Mouse (Mus musculus) right cerebral cortex, postnatal 36 days (tissue): ENCODE results near the gene Elmsan1.

Experiments used
- DNase-seq, 2 experiments: peaks; one replicate each; pipeline ENCODE4 v3.0.0; 2022; ENCODE audit warnings: low spot score in 2 of 2, mixed read lengths in 1 of 2

Gene Elmsan1

GRCm38 (mm10) chr12:84151911-84152310 is 66.8 kb downstream of the Elmsan1 start:
- no peak for DNase-seq

- DNase-seq = no peak
Observed at GRCm38 (mm10) chr12:84150976-84151375, 67.7 kb downstream of the Elmsan1 start.

GRCm38 (mm10) chr12:84149971-84150370 is 68.7 kb downstream of the Elmsan1 start:
- no peak for DNase-seq

- no peak for DNase-seq
Observed at GRCm38 (mm10) chr12:84148622-84149012, 70.1 kb downstream of the Elmsan1 start.

- peak; percentile 78 to 82 for DNase-seq
Observed at GRCm38 (mm10) chr12:84147954-84148621, 70.6 kb downstream of the Elmsan1 start, which contains the start of gene Pnma1. Gene Pnma1, minus strand, starts transcription at chr12:84148489.

DNA sequence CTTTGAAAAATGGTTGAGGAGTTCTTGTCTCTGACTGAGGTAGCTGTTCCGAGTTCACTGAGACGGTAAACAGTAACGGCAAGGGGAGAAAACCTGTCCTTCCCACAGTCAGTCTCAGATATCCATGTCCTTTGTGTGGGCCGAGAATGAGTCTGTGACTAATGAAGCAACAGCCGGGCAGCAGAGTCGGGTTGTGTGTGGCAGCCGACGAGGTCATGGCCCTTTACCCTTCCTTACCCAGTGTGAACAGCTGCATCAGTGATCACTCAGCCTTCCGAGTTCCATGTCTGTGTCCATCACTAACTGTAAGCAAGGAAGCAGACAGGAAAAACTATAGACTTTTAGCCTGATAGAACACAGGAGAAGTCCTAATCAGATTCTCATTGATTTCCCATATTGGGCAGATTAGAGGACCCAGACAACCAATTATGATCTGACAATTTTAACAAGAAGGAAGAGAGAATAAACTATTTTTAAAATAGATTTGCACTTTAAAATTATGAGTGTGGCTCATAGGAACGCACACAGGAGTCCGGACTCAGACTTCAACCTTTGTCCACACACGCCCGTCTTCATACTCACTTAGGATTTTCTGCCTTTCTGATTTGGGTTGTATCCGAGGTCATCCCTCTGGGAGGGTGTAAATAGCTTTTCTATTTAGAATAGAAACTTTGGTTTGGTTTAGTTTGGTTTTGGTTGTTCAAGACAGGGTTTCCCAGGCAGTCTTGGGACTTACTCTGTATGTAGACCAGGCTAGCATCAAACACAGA is 76.2 kb downstream of the Elmsan1 start:
- no peak for DNase-seq

GRCm38 (mm10) chr12:84141271-84141670 is 77.4 kb downstream of the Elmsan1 start:
- DNase-seq = no peak

DNA sequence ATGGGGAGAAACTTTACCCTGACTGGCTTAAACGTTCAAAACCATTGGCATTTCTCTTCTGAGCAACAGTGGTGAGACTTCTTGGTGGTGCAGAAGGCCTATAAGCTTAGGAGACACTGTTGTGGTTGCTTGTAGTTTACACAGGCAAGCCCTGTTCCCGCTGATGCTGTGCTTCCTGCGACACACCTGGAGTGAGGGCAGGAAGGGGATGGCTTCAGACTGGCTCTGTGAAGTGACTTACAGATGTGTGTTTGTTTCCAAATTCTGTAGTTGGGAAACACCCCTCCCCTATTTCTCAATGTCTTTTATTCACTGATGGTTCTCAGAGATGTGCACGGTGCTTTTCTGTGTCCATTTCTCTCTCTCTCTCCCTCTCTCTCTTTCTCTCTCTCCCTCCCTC is 78.5 kb downstream of the Elmsan1 start:
- DNase-seq = no peak

DNA sequence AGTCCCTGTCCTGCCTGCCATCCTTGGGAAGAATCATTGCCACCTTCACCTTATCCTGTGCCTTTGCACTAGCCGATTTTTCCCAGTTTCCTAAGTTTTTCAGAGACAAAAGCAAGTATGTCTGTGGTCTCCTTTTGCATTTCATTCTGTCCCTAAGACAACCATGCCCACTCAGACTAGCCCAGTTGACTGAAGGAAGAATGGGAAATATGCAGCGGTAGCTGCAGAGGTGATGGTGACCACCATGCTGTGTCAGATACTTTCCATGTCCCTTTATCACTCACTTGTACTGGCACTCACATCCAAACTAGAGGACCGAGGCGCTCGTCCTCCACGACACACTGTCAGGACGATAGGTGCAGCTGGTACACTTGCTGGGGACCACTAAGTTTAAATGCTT is 81.5 kb downstream of the Elmsan1 start:
- DNase-seq = no peak

DNA sequence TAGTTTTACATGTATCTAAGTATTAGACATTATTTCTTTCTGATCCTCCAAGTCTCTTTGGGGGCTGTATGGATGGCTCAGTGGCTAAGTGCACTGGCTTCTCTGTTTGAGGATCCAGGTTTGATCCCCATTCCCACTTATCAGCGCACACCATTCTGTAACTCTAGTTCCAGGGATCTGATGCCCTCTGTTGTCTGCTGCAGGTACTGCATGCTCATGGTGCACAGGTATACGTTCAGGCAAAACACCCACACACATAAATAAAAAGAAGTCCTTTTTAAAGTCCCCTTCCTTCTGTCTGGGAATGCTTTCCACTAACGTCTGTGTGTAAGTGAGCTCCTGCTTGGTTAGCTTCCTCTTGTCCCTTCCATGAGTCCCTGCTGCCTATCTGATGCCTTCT is 86.4 kb downstream of the Elmsan1 start:
- no peak for DNase-seq

DNA sequence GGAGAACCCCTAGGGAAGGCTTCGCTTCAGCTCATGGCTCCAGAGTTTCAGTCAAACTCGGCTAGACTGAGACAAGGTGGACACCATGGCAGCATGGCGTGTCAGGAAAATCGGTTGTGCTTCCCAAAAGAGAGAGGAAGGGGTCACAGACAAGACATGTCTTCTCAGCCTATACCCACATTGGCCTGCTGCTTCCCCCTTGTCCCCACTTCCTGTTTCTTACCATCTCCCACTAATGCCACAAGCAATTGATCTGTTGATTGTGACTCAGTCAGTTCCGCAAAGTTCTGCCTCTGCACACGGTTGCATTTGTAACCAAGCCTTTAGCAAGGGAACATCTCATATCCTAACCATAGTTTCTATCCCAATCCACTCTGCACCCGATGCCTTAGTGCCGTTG is 88.8 kb downstream of the Elmsan1 start:
- DNase-seq = no peak

DNA sequence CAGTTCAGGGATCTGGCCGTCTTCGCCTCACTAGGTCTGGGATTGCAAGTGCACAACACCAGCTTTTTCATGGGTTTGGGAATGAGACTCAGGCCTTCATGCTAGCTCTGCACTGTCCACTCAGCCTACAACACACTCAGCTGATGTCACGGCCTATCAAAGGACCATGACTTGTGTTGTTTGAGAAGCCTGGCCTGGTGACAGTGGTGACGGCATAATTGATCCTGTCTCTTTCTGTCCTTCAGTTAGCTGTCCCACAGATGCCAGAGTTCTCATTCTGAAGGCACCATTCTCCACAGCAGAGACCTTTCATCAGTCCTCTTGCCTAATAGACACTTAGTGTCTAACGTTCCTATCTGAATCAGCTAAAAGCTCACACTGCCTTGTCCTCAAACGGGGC is 90.1 kb downstream of the Elmsan1 start:
- DNase-seq = no peak

DNA sequence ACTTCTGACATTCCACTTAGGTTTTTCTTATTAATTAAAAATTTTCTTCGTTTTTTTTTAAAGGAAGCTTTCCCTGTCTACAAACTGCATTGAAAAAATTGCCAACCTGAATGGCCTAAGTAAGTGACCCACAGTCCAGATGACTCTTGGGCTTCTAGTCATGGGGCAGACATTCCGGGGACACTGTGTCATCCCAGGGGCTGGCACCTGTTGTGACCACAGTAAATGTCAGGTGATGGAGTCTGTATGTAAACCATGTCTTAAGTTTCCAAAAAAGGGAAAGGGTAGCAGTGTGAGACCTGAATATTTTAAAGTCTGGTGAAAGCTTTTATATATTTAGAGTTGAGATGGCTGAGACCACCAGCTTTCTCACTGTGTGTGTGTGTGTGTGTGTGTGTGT is 91.8 kb downstream of the Elmsan1 start:
- DNase-seq = no peak

DNA sequence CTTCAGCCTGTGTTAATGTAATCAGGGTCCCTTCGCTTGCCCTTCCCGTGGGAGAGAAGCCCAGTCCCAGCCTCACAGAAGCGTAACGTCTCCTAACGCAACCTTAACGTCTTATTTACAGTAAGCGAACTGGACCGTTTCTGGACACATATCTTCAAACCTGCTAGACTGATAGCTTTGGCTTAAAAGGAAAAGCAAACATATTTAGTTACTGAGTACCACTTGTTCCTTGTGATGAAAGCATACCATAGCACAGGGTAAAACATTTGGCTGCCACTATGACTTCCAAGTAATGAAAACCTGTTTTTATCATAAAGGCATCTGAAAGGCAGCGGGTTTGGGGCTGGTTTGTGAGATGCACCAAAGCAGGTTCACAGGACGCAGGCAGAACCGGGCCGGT is 92.8 kb downstream of the Elmsan1 start:
- no peak for DNase-seq

DNA sequence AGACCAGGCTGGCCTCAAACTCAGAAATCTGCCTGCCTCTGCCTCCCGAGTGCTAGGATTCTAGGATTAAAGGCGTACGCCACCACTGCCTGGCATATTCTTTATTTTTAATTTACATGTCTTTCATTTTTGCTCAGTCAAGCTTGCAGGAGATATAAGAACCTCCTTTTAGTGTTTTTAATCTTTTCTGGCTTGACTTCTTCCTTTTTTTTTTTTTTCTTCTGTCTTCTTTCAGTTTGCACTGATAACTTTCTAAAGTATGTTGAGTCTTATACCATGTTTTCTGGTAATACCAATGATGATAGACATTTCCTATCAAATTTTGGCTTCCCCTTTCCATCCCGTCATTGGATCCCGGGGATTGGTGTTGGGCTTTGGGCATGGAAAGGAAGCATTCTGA is 99.1 kb downstream of the Elmsan1 start:
- DNase-seq = no peak

DNA sequence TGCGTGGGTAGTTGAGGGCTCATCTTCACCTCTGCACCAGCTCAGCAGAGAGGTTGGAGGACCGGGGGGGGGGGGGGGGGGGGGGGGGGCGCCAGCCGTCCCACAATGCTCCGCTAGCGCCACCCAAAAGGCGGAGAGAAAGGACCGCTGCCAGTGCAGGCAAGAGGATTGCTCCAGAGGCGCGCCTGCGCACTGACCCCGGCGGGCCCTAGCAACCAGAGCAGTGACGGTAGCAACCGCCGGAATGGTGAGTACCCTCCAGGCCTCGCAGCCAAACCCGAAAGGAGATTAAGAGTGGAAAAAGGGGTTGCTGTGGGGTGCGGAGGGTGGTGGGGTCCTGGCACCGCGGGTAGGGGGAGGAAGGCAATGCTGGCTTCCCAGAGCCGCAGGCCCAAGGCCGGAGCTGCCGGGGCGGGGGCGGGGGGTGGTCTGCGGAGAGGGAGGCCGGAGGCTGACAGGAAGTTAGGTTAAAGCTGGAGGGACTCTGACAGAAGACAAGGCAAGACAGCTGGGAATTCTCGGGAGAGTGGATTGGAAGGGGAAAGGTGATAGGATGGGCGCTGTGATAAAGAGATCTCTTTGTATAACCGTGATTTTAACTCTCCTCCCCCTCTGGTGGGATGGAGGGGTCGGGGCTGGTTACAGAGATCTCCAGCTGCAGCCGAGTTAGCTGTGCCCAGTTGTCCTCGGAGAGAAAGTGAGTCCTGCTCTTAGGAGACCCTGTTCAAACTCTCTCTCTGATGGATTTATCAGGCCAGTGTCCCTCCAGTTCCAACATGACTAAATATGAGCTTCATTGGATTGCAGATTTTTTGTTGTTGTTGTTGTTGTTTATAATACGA is 104.3 kb downstream of the Elmsan1 start, which contains the start of gene Dnal1:
Gene Dnal1 (plus strand): TSS at position 214 of the 842 bp plus-strand sequence.
- peak; percentile 80 to 85 for DNase-seq

DNA sequence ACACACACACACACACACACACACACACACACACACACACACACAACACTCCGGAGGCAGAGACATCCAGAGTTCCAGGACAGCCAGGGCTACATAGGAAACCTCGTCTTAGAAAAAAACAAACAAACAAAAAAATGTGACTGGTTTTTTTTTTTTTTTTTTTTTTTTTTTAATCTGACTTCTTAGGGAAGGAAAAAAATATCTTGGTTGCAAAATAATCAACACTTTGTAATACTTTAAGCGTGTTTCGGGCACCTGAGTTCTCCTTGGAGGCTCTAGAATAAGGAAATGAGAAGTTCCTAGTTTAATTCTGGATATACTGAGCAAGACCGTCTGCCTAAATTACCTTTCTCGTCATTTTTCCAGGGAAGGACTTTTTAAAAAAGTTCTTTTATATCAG is 105.0 kb downstream of the Elmsan1 start:
- DNase-seq = no peak

DNA sequence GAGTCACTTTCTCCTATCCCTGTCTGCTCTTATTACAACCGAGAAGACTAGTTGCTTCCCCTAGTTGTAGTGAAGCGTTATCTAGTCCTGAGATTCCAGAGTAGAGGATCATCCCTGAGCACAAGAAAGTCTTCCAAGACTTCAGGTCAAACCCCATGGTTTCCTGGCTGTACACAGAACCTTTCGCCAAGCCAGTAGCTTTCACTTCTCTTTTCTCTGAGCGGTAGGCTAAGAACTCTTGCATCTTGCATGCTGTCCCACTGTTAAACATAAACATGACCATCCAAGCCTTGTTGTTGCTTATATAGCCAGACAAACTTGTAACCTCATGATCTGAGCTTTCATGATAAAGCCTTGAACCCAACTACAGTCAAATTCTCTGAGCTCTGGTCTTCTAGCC is 107.9 kb downstream of the Elmsan1 start:
- no peak for DNase-seq

GRCm38 (mm10) chr12:84109924-84110323 is 108.8 kb downstream of the Elmsan1 start:
- no peak for DNase-seq

DNA sequence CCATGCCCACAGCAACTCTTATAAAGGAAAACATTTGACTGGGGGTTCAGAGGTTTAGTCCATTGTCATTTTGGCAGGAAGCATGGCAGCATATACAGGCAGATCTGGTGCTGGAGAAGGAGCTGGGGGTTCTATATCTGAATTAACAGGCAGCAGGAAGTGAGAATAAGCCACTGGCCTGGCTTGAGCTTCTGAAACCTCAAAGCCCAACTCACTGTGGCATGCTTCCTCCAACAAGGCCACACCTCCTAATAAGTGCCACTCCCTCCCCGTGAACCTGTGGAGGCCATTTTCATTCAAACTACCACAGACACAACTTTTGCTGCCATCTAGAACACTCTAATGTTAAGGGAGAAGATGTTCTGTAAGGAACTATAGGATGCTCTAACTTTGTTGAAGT is 111.0 kb downstream of the Elmsan1 start:
- DNase-seq = no peak

DNA sequence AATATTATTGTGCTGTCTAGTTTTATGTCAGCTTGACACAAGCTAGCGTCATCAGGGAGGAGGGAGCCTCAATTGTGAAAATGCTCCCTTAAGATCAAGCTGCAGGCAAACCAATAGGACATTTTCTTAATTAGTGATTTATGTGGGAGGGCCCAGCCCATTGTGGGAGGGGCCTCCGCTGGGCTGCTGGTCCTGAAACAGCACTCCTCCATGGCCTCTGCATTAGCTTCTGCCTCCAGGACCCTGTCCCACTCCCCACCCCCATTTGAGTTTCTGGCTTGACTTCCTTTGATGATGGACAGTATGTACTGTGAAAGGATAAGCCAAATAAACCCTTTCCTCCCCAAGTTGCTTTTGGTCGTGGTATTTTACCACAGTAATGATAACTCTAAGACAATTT is 111.7 kb downstream of the Elmsan1 start:
- no peak for DNase-seq

DNA sequence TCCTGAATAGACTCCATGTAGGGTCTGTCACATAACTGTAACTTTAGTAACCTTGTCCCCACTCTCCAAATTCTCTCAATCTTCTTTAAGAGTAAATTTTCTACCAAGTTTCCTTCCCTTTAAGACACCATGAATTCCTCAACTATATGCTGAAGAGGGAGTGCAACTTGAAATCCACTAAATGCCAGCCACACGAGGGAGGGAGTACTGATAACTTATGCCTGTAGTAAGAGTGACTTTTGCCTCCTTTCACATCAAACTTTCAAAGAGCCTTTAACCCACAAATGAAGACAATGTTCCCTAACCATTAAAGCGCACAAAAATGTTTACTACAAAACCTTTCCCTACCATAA is 117.2 kb downstream of the Elmsan1 start:
- DNase-seq = no peak
